10 mouse cellular contexts compared by ENCODE assay signal in genomic region chr13:73469257-73469967, GRCm38 (mm10). TPM values are rescaled to one million over a fixed set of nuclear protein-coding genes. Genes with fewer than 3 reads are reported as not detected.
DNase-seq lines count a peak whose midpoint lies in the region; ATAC-seq and TF ChIP-seq lines count a peak whose summit lies in the region.
"Had no signal": no experiment of that assay in that cellular context is flagged by ENCODE, and none has a peak within 500 bp of the region (broad histone marks: within the 10 kb centered on the region; RNA-seq: fewer than 3 reads in every experiment).

No protein-coding gene starts in this region.

- intact Hi-C loops in left cerebral cortex, adult 2 months (cut with DNase I): loop anchor here (2.0 kb wide), 1 partner anchor 35 kb away; no protein-coding TSS in a partner anchor

- no peak overlapping the region for H3K4me2 ChIP-seq in intestine, embryonic 16.5 days (ENCODE audit: low read depth, low read length)
- no peak overlapping the region for H3K4me2 ChIP-seq in intestine, postnatal 0 days (replicated peaks; ENCODE audit: low read depth)

- peaks cover 14% of the 10 kb centered on the region for H3K4me1 ChIP-seq in intestine, embryonic 16.5 days (ENCODE audit: control insufficient read depth, insufficient read depth, low read length)
- no peaks in the 10 kb centered on the region; the same call in 1 of the 2 replicates for H3K4me1 ChIP-seq in intestine, postnatal 0 days (replicated peaks; ENCODE audit: control insufficient read depth, insufficient read depth, low read length)
- H3K4me1 ChIP-seq in limb, embryonic 10.5 days: peaks cover 41% of the 10 kb centered on the region

- H3K9me3 ChIP-seq in intestine, embryonic 16.5 days (ENCODE audit: control insufficient read depth, low read length): no peaks in the 10 kb centered on the region
- no peaks in the 10 kb centered on the region for H3K9me3 ChIP-seq in intestine, postnatal 0 days (ENCODE audit: control insufficient read depth)
- no peaks in the 10 kb centered on the region for H3K9me3 ChIP-seq in limb, embryonic 10.5 days (replicated peaks)
- H3K9me3 ChIP-seq: embryonic facial prominence, embryonic 15.5 days had no signal

- no peaks in the 10 kb centered on the region for H3K36me3 ChIP-seq in intestine, embryonic 16.5 days (ENCODE audit: control insufficient read depth, insufficient read depth, low read length)
- no peaks in the 10 kb centered on the region for H3K36me3 ChIP-seq in intestine, postnatal 0 days (ENCODE audit: control insufficient read depth, insufficient read depth)
- H3K36me3 ChIP-seq in limb, embryonic 10.5 days: peaks cover 37% of the 10 kb centered on the region
- H3K36me3 ChIP-seq: embryonic facial prominence, embryonic 15.5 days had no signal

- H3K27ac ChIP-seq in intestine, embryonic 16.5 days (ENCODE audit: low read length): no peak overlapping the region
- no peak overlapping the region for H3K27ac ChIP-seq in intestine, postnatal 0 days (ENCODE audit: low read depth, low read length)
- H3K27ac ChIP-seq in limb, embryonic 10.5 days: 0 out of 2 replicates have a peak overlapping the region, but pooled peaks have one; percentile 97
- no peak overlapping the region for H3K27ac ChIP-seq in left cerebral cortex, adult 2 months
- H3K27ac ChIP-seq: embryonic facial prominence, embryonic 15.5 days had no signal

- 0 out of 2 replicates have a peak overlapping the region, but pooled peaks have one; percentile 92 for H3K9ac ChIP-seq in intestine, embryonic 16.5 days (ENCODE audit: low read depth, low read length)
- H3K9ac ChIP-seq in intestine, postnatal 0 days (ENCODE audit: low read depth, low read length): no peak overlapping the region
- H3K9ac ChIP-seq: embryonic facial prominence, embryonic 15.5 days had no signal

- ATAC-seq in intestine, embryonic 16.5 days: no peak
- no peak for ATAC-seq in intestine, postnatal 0 days
- no peak for ATAC-seq in erythroid progenitor cell, adult 5-6 weeks (replicated peaks; ENCODE audit: low FRiP score, poor library complexity, severe bottlenecking)
- ATAC-seq: Patski had no signal

- H3K27me3 ChIP-seq in intestine, embryonic 16.5 days (replicated peaks; ENCODE audit: control insufficient read depth, insufficient read depth, low read length): no peaks in the 10 kb centered on the region
- no peaks in the 10 kb centered on the region for H3K27me3 ChIP-seq in intestine, postnatal 0 days (replicated peaks; ENCODE audit: control insufficient read depth, insufficient read depth, low read length)
- H3K27me3 ChIP-seq in limb, embryonic 10.5 days (ENCODE audit: low read depth, poor library complexity, severe bottlenecking): no peaks in the 10 kb centered on the region
- H3K27me3 ChIP-seq: embryonic facial prominence, embryonic 15.5 days; Patski had no signal

- TF ChIP-seq CTCF in intestine, postnatal 0 days (IDR thresholded peaks at IDR 0.05; ENCODE audit: low read depth): no peak
- no peak for TF ChIP-seq CTCF in left cerebral cortex, adult 2 months (IDR thresholded peaks at IDR 0.05)

- H3K4me3 ChIP-seq in intestine, embryonic 16.5 days (ENCODE audit: low read length): no peak overlapping the region
- no peak overlapping the region for H3K4me3 ChIP-seq in intestine, postnatal 0 days (ENCODE audit: low read depth, low read length)
- no peak overlapping the region for H3K4me3 ChIP-seq in limb, embryonic 10.5 days
- H3K4me3 ChIP-seq in left cerebral cortex, adult 2 months: no peak overlapping the region

- 65% methylated on average over 9 of the region's 9 CpGs for WGBS in intestine, embryonic 16.5 days
- 67% methylated on average over 9 of the region's 9 CpGs for WGBS in intestine, postnatal 0 days
- 77% methylated on average over 9 of the region's 9 CpGs for WGBS in limb, embryonic 10.5 days

- DNase-seq in brain, adult 2 months (ENCODE audit: low read depth, low spot score): peak; percentile 60
- DNase-seq in limb, embryonic 10.5 days (ENCODE audit: low spot score): no peak
- DNase-seq in retina, adult 2 months (ENCODE audit: low read depth, low spot score): peak; percentile 84
- no peak for DNase-seq in left cerebral cortex, adult 2 months (ENCODE audit: extremely low spot score in 1 of 2, low spot score in 2 of 2)
- no peak for DNase-seq in adipocyte (ENCODE audit: low spot score)

RNA-seq across cellular contexts. Expression of gene Lpcat1, which starts 2.4 kb away (rescaled TPM):
- 13.2 and 15.5 TPM in 2 replicates for polyA plus RNA-seq in intestine, embryonic 16.5 days (2015; fragmentation: Nextera tagmentation; extraction: Ambion mirVana)
- polyA plus RNA-seq in intestine, postnatal 0 days (2015; fragmentation: Nextera tagmentation; extraction: Ambion mirVana): 8.2 and 8.4 TPM in 2 replicates
- 51.5 and 56.7 TPM in 2 replicates for polyA plus RNA-seq in limb, embryonic 10.5 days (2016; fragmentation: Nextera tagmentation; extraction: Ambion mirVana)
- 10 to 100 TPM; 40.8 to 47.2 TPM for total RNA-seq in left cerebral cortex, adult 2 months (2021)
- 241 and 302 TPM in 2 replicates for total RNA-seq in erythroid progenitor cell, adult 5-6 weeks (2015; ENCODE audit: low replicate concordance)
- total RNA-seq in erythroid progenitor cell, adult 5-6 weeks (2017; ENCODE audit: low replicate concordance): 359 and 488 TPM in 2 replicates

Comparison
In these comparisons a context has a peak if more than half of its experiments do, and no peak if none do; other contexts are left out.
1. DNase-seq: peak in brain, adult 2 months (single experiment) and retina, adult 2 months (single experiment); none in limb, embryonic 10.5 days (single experiment), left cerebral cortex, adult 2 months (0 of 2) and adipocyte (single experiment).